Mouse (Mus musculus) limb, embryonic 11.5 days (tissue): ENCODE measurements at regions not wholly inside any gene's neighbourhood (a gene's known extent, or its start where the extent isn't known, plus 50 kb on each side); places are given as distances from the start of the nearest gene placed in this dataset. TPM values are rescaled to one million over a fixed set of nuclear protein-coding genes. Genes with fewer than 3 reads are reported as not detected.
"Not testable (repeated sequence)": the region's sequence is repeated elsewhere in the genome, so short reads cannot be mapped to it uniquely, and the experiment has no call there.

Experiments
- ATAC-seq: fragments of 200-750 bp; cut with Nextera tagmentation; 2 replicates; pipeline ENCODE4 v1.8.0; 2017; ENCODE audit warnings: low read depth; ENCODE audit not compliant: insufficient number of reproducible peaks, low FRiP score, low TSS enrichment
- DNase-seq: peaks from one replicate; pipeline ENCODE4 v3.0.0-alpha.2; 2015; ENCODE audit warnings: low spot score
- H3K27ac ChIP-seq: fragments of 300-500 bp; sonication (generic); replicated peaks from 2 replicates; pipeline ENCODE4 v1.5.1; 2014; ENCODE audit warnings: low read depth, mild to moderate bottlenecking, low read length
- H3K27me3 ChIP-seq: fragments of 300-500 bp; sonication (generic); 2 replicates; pipeline ENCODE4 v1.6.1; 2014; ENCODE audit warnings: mild to moderate bottlenecking, low read length, mixed read lengths; ENCODE audit not compliant: control insufficient read depth, insufficient read depth
- H3K36me3 ChIP-seq: fragments of 300-500 bp; sonication (generic); 2 replicates; pipeline ENCODE4 v1.6.1; 2014; ENCODE audit warnings: mild to moderate bottlenecking, low read length, moderate library complexity, mixed read lengths; ENCODE audit not compliant: control insufficient read depth, insufficient read depth
- H3K4me1 ChIP-seq: fragments of 300-500 bp; sonication (generic); 2 replicates; pipeline ENCODE4 v1.6.1; 2014; ENCODE audit warnings: low read length, mixed read lengths; ENCODE audit not compliant: control insufficient read depth, insufficient read depth
- H3K4me2 ChIP-seq: fragments of 300-500 bp; sonication (generic); 2 replicates; pipeline ENCODE4 v1.6.1; 2014; ENCODE audit warnings: low read depth, mild to moderate bottlenecking, moderate library complexity; ENCODE audit not compliant: severe bottlenecking
- H3K4me3 ChIP-seq: fragments of 300-500 bp; sonication (generic); 2 replicates; pipeline ENCODE4 v1.5.1; 2014; ENCODE audit warnings: low read depth, low read length
- H3K9ac ChIP-seq: fragments of 300-500 bp; sonication (generic); 2 replicates; pipeline ENCODE4 v1.6.1; 2014; ENCODE audit warnings: mild to moderate bottlenecking, low read length
- H3K9me3 ChIP-seq: fragments of 300-500 bp; sonication (generic); 2 replicates; pipeline ENCODE4 v1.6.1; 2016; ENCODE audit warnings: low read length; ENCODE audit not compliant: control insufficient read depth
- WGBS: fragments of 180-500 bp; shearing (Covaris S2); extraction: QIAGEN DNeasy Blood & Tissue Kit; methylation state at CpG from one replicate; pipeline ENCODE4 v1.1.7; 2014; 5-methylcytosine and 5-hydroxymethylcytosine counted together
- microRNA-seq: library from miRNA; unstranded; fragments of <30 nt; microRNA quantifications from one replicate; pipeline ENCODE4, GENCODE M21; 2016

DNA sequence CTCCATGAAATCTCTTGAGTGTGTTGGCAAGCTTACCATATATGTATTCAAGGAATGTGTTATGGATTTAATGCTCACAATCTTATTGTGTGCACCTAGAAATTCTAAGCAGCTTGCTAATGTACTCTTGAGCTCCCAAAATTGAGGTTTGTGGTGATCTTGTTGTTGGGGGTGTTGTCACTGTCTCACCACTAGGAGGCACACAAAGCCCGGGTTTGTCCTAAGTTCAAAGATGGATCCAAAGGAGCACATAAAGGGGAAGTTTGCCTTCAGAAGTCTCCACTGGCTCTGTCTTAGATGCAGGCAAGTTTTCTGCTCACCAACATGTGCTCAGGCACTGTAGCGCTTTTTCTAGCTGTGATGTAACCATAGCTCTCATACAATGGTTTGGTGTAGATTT, 151.8 kb downstream of the Mrgpra4 start:
- Histone ChIP-seq H3K36me3 (no peaks in the 10 kb centered on the region), H3K9ac (no peak overlapping the region), H3K27ac (no peak overlapping the region), H3K4me1 (no peaks in the 10 kb centered on the region), H3K27me3 (no peaks in the 10 kb centered on the region), H3K4me2 (no peak overlapping the region), H3K4me3 (no peak overlapping the region), H3K9me3 (no peaks in the 10 kb centered on the region; the same call in 1 of the 2 replicates)
- 39% methylated on average over 2 of the region's 2 CpGs for WGBS
- ATAC-seq (no peak), DNase-seq (peak; percentile 20)

DNA sequence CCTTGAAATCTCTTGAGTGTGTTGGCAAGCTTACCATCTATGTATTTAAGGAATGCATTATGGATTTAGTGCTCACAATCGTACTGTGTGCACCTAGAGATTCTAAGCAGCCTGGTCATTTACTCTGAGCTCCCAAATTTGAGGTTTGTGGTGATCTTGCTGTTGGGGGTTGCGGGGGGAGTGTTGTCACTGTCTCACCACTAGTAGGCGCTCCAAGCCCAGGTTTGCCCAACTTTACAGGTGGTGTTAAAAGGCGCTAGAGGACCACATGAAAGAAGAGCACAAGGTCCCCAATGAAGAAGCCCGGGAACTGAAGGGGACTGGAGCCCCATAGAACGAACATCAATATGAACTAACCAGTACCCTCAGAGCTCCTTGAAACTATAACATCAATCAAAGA, 180.2 kb upstream of the Mrgpra3 start:
- H3K36me3 ChIP-seq = no peaks in the 10 kb centered on the region
- H3K27ac ChIP-seq = no peak overlapping the region
- ATAC-seq (no peak), DNase-seq (no peak)
- H3K27me3 ChIP-seq = no peaks in the 10 kb centered on the region
- H3K4me3 ChIP-seq = no peak overlapping the region
- no peaks in the 10 kb centered on the region for H3K4me1 ChIP-seq
- WGBS = 61% methylated on average over 6 of the region's 6 CpGs
- H3K4me2 ChIP-seq = no peak overlapping the region
- H3K9me3 ChIP-seq = peaks cover 3% of the 10 kb centered on the region; the same call in 1 of the 2 replicates
- H3K9ac ChIP-seq = no peak overlapping the region

DNA sequence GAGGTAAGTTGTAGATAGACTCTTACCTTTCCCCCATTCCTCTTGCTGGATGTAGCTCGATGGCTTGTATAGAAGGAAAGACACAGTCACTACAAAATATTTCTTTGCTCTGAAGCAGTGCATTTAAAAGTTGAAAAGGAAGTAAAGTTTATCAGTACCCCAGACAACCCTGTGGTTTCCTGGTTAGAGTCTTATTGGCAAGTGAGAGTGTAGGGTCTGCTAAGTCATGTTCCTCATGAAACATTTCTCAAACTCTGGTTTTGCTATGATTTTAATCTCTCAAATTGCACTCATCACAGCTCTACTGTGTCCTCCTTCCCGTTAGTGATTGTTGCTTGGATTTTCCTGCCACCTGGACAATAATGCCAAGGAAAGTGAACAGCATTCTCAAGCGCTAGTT, 146.4 kb upstream of the Mrgpra3 start:
- Histone ChIP-seq H3K4me1 (no peaks in the 10 kb centered on the region), H3K4me2 (no peak overlapping the region), H3K4me3 (no peak overlapping the region), H3K9me3 (no peaks in the 10 kb centered on the region; the same call in 1 of the 2 replicates), H3K9ac (no peak overlapping the region), H3K27me3 (no peaks in the 10 kb centered on the region), H3K36me3 (no peaks in the 10 kb centered on the region), H3K27ac (no peak overlapping the region)
- DNase-seq (no peak), ATAC-seq (no peak)
- WGBS = 68% methylated on average over 3 of the region's 3 CpGs

DNA sequence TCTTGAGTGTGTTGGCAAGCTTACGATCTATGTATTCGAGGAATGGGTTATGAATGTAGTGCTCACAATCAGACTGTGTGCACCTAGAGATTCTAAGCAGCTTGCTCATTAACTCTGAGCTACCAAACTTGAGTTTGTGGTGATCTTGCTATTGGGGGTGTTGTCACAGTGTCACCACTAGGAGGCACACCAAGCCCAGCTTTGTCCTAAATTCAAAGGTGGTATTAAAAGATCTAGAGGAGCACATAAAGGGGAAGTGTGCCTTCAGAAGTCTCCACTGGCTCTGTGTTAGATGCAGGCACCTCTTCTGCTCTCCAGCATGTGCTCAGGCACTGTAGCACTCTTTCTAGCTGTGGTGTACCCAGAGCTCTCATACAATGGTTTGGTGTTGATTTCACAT, 138.9 kb upstream of the Mrgpra3 start:
- not testable (repeated sequence) for DNase-seq, H3K27me3 ChIP-seq, H3K4me3 ChIP-seq, H3K27ac ChIP-seq, H3K9ac ChIP-seq, H3K9me3 ChIP-seq, H3K4me2 ChIP-seq, H3K36me3 ChIP-seq, H3K4me1 ChIP-seq, ATAC-seq
- WGBS = 88% methylated on average over 2 of the region's 2 CpGs

DNA sequence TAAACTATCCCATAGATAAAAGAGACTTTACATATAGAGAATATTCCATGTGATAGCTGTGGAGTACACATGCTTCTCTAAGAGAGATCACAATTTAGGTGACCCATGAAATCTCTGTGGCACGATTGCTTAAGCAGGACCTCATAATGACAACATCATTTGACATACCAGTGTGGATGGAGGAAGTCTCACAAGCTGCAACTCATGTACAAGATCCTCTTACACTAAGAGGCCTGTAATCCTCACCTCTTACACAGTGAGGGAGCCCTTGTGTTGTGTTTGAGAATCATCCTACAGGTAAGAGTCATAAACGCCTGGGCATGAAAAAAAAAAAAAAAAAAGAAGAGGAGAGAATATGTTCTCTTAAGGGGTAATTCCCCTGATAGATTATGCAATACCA, 89.9 kb upstream of the Mrgpra3 start:
- no peaks in the 10 kb centered on the region for H3K4me1 ChIP-seq
- H3K4me2 ChIP-seq = no peak overlapping the region
- H3K36me3 ChIP-seq = no peaks in the 10 kb centered on the region
- no peak overlapping the region for H3K9ac ChIP-seq
- no peak for DNase-seq
- WGBS = 84% methylated on average over 2 of the region's 2 CpGs
- H3K9me3 ChIP-seq = peaks cover 4% of the 10 kb centered on the region; the same call in 1 of the 2 replicates
- H3K4me3 ChIP-seq = no peak overlapping the region
- H3K27me3 ChIP-seq = no peaks in the 10 kb centered on the region
- no peak overlapping the region for H3K27ac ChIP-seq
- no peak for ATAC-seq

DNA sequence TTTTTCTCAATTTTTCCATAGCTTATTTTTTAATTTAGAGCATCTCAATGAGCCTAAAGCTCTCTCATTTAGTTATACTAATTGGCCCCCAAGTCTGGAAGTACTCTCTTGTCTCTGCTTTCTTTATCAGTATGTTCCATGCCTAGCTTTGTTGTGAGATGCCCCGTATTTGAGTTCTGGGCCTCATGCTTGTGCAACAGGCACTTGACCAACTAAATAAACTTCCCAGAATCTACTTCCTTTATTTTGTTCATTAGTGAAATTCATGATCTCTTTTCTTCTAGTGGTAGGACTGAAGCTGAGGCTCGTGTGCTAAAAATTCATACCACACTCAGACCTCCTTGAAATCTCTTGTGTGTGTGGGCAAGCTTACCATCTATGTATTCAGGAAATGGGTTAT, 75.8 kb upstream of the Mrgpra3 start:
- Histone ChIP-seq H3K27ac (no peak overlapping the region), H3K9ac (no peak overlapping the region), H3K4me3 (no peak overlapping the region), H3K36me3 (no peaks in the 10 kb centered on the region), H3K4me1 (no peaks in the 10 kb centered on the region), H3K4me2 (no peak overlapping the region), H3K9me3 (no peaks in the 10 kb centered on the region; the same call in 1 of the 2 replicates), H3K27me3 (no peaks in the 10 kb centered on the region)
- no peak for DNase-seq
- WGBS = 84% methylated on average over 2 of the region's 2 CpGs
- ATAC-seq = no peak

Small RNAs in the stretch of these regions (microRNA-seq; reads per million reads assigned to microRNA genes)
- gene Gm22427 = not detected
